Mouse (Mus musculus): ENCODE measurements at regions not wholly inside any gene's neighbourhood (a gene's known extent, or its start where the extent isn't known, plus 50 kb on each side); places are given as distances from the start of the nearest gene placed in this dataset.

- H3K4me3 ChIP-seq = no peak overlapping the region
- intact Hi-C loops (cut with DNase I) = loop anchor here (5.0 kb wide), 2 partner anchors 70 to 185 kb away; partner anchors contain the start of gene Tmtc1
- no peak overlapping the region for H3K27ac ChIP-seq
- no peak for DNase-seq (ENCODE audit: extremely low spot score in 1 of 2, low spot score in 2 of 2)
- TF ChIP-seq CTCF (IDR thresholded peaks at IDR 0.05) = no peak
Measured at GRCm38 (mm10) chr6:148627090-148627605, 183.0 kb upstream of the Tmtc1 start.

GRCm38 (mm10) chr6:148623119-148623770 is 179.1 kb upstream of the Tmtc1 start:
- H3K4me3 ChIP-seq = no peak overlapping the region
- intact Hi-C loops (cut with DNase I) = no loop called here
- no peak for DNase-seq (ENCODE audit: extremely low spot score in 1 of 2, low spot score in 2 of 2)
- no peak for TF ChIP-seq CTCF (IDR thresholded peaks at IDR 0.05)
- H3K27ac ChIP-seq = no peak overlapping the region

- TF ChIP-seq CTCF (IDR thresholded peaks at IDR 0.05) = no peak
- Histone ChIP-seq H3K4me3 (no peak overlapping the region), H3K27ac (no peak overlapping the region)
- no peak for DNase-seq (ENCODE audit: extremely low spot score in 1 of 2, low spot score in 2 of 2)
- intact Hi-C loops (cut with DNase I) = no loop called here
Measured at GRCm38 (mm10) chr6:148620034-148620433, 175.8 kb upstream of the Tmtc1 start.

DNA sequence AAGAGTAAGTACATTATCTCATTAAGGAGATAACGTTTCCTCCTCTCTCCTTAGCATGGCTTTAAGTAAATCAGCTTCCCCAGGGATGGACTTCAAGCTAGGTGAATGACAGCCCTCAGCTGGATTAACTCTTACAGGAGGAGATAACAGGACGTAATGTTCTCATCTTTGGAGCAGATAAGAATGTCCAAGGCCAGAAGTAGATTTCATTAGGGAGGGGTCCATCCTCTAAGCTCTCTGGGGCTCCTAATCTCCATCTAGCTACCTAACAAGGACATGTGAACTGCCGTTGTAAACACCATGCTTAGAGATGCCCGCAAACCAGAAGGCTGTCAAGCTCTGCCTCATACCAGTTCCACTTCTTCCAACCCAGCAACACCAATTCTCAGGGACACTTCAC is 171.7 kb upstream of the Tmtc1 start:
- intact Hi-C loops (cut with DNase I) = no loop called here

GRCm38 (mm10) chr6:148615442-148615841 is 171.3 kb upstream of the Tmtc1 start:
- no peak for DNase-seq (ENCODE audit: extremely low spot score in 1 of 2, low spot score in 2 of 2)
- TF ChIP-seq CTCF (IDR thresholded peaks at IDR 0.05) = no peak
- Histone ChIP-seq H3K4me3 (no peak overlapping the region), H3K27ac (no peak overlapping the region)
- intact Hi-C loops (cut with DNase I) = no loop called here

More for the DNA sequence above, 171.7 kb upstream of the Tmtc1 start:
- Histone ChIP-seq H3K4me3 (no peak overlapping the region), H3K27ac (no peak overlapping the region)
- DNase-seq (ENCODE audit: extremely low spot score in 1 of 2, low spot score in 2 of 2) = no peak
- no peak for TF ChIP-seq CTCF (IDR thresholded peaks at IDR 0.05)

- intact Hi-C loops (cut with DNase I) = no loop called here
- Histone ChIP-seq H3K4me3 (no peak overlapping the region), H3K27ac (no peak overlapping the region)
- DNase-seq (ENCODE audit: extremely low spot score in 1 of 2, low spot score in 2 of 2) = no peak
- TF ChIP-seq CTCF (IDR thresholded peaks at IDR 0.05) = no peak
Measured at GRCm38 (mm10) chr6:148608881-148609280, 164.7 kb upstream of the Tmtc1 start.

DNA sequence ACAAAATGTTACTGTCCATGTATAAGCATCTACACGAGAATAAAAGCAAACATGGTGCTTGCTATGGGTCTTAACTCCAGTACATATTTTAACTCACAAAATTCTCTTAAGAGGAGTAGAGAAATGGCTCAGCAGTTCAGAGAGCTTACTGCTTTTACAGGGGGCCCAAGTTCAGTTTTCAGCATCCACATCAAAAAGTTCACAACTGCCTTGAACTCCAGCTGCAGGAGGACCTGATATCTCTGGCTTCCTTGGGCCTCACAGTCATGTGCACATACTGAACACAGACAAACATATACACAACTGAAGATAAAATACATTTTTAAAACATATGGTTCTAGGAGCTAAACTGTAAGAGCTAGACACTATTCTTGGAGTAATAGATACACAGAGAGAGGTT is 161.0 kb upstream of the Tmtc1 start:
- Histone ChIP-seq H3K27ac (no peak overlapping the region), H3K4me3 (no peak overlapping the region)
- intact Hi-C loops (cut with DNase I) = no loop called here
- no peak for TF ChIP-seq CTCF (IDR thresholded peaks at IDR 0.05)
- no peak for DNase-seq (ENCODE audit: extremely low spot score in 1 of 2, low spot score in 2 of 2)

DNA sequence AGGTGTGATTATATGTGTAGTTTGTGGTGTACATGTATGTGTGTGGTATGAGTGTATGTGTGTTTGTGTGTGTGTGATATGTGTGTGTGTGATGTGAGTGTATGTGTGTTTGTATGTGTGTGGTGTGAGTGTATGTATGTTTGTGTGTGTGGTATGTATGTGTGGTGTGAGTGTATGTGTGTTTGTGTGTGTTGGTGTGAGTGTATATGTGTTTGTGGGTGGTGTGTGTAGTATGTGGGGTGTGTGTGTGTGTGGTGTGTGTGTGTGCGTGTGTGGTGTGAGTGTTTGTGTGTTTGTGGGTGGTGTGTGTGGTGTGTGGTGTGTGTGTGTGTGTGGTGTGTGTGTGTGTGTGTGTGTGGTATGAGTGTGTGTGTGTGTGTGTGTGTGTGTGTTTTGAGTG is 160.6 kb upstream of the Tmtc1 start:
- TF ChIP-seq CTCF (IDR thresholded peaks at IDR 0.05) = no peak
- no peak for DNase-seq (ENCODE audit: extremely low spot score in 1 of 2, low spot score in 2 of 2)
- intact Hi-C loops (cut with DNase I) = no loop called here
- H3K4me3 ChIP-seq = no peak overlapping the region
- no peak overlapping the region for H3K27ac ChIP-seq

DNA sequence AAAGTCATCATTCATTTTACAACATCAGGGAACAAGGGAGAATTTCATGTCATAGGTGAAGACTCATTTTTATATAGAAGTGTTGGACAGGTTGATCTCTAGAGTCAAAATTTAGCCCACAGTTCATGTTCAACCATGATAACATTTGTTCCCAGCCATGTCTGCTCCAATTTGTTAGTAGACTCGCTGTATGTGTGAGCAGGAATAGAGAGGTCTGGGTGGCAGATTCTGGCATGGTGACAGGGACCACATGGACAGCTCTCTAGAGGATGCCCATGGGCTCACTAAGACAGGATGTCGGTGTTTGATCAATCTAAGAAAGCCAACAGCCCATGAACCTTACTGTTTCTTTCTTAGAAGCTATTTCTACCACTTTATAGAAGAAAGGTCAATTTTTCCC is 159.7 kb upstream of the Tmtc1 start:
- DNase-seq (ENCODE audit: extremely low spot score in 1 of 2, low spot score in 2 of 2) = no peak
- no peak for TF ChIP-seq CTCF (IDR thresholded peaks at IDR 0.05)
- intact Hi-C loops (cut with DNase I) = no loop called here
- no peak overlapping the region for H3K27ac ChIP-seq
- H3K4me3 ChIP-seq = no peak overlapping the region

- H3K4me3 ChIP-seq = no peak overlapping the region
- intact Hi-C loops (cut with DNase I) = no loop called here
- H3K27ac ChIP-seq = no peak overlapping the region
- no peak for DNase-seq (ENCODE audit: extremely low spot score in 1 of 2, low spot score in 2 of 2)
- no peak for TF ChIP-seq CTCF (IDR thresholded peaks at IDR 0.05)
Measured at GRCm38 (mm10) chr6:148603460-148603859, 159.3 kb upstream of the Tmtc1 start.

DNA sequence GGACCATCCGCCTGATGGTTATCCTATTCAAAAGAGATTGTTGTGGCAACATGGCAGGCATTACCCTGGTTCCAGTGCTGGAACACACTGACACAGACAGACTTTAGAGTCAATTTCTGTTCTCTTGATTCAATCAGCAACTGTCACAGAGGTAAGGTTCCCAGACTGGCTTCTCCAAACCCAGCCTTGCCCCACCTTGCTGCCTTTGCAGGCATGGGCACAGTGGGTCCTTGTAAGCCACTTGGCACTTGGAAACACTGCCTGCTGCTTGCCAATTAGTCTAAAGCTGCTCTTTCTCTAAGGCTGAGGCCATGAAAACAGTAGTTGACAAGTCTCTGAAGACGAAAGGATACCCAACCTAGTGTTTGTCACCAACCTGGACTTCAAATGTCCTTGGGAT is 158.7 kb upstream of the Tmtc1 start:
- Histone ChIP-seq H3K27ac (no peak overlapping the region), H3K4me3 (no peak overlapping the region)
- intact Hi-C loops (cut with DNase I) = no loop called here
- TF ChIP-seq CTCF (IDR thresholded peaks at IDR 0.05) = no peak
- no peak for DNase-seq (ENCODE audit: extremely low spot score in 1 of 2, low spot score in 2 of 2)

- DNase-seq (ENCODE audit: extremely low spot score in 1 of 2, low spot score in 2 of 2) = no peak
- intact Hi-C loops (cut with DNase I) = no loop called here
- Histone ChIP-seq H3K4me3 (no peak overlapping the region), H3K27ac (no peak overlapping the region)
- TF ChIP-seq CTCF (IDR thresholded peaks at IDR 0.05) = no peak
Measured at GRCm38 (mm10) chr6:148600934-148601333, 156.7 kb upstream of the Tmtc1 start.

- no peak overlapping the region for H3K27ac ChIP-seq
- no peak overlapping the region for H3K4me3 ChIP-seq
- no peak for TF ChIP-seq CTCF (IDR thresholded peaks at IDR 0.05)
- no peak for DNase-seq (ENCODE audit: extremely low spot score in 1 of 2, low spot score in 2 of 2)
- intact Hi-C loops (cut with DNase I) = no loop called here
Measured at GRCm38 (mm10) chr6:148599473-148599872, 155.3 kb upstream of the Tmtc1 start.

All from left cerebral cortex, adult 2 months (tissue).